Mouse (Mus musculus) limb, embryonic 10.5 days (tissue): ENCODE data around the gene Sema6d. TPM values are rescaled to one million over a fixed set of nuclear protein-coding genes. Genes with fewer than 3 reads are reported as not detected.

Experiments
- DNase-seq: peaks from one replicate; pipeline ENCODE4 v3.0.0-alpha.2; 2017; ENCODE audit warnings: low spot score
- H3K27ac ChIP-seq: fragments of 300-500 bp; sonication (generic); 2 replicates; pipeline ENCODE4 v1.5.1; 2016; ENCODE audit warnings: mild to moderate bottlenecking
- H3K27me3 ChIP-seq: fragments of 300-500 bp; sonication (generic); 2 replicates; pipeline ENCODE4 v1.6.1; 2016; ENCODE audit warnings: low read depth, mild to moderate bottlenecking; ENCODE audit not compliant: poor library complexity, severe bottlenecking
- H3K36me3 ChIP-seq: fragments of 300-500 bp; sonication (generic); 2 replicates; pipeline ENCODE4 v1.6.1; 2016; ENCODE audit warnings: mild to moderate bottlenecking, moderate library complexity
- H3K4me1 ChIP-seq: fragments of 300-500 bp; sonication (generic); 2 replicates; pipeline ENCODE4 v1.6.1; 2016
- H3K4me3 ChIP-seq: fragments of 300-500 bp; sonication (generic); 2 replicates; pipeline ENCODE4 v1.5.1; 2016; ENCODE audit warnings: mild to moderate bottlenecking, moderate library complexity
- H3K9me3 ChIP-seq: fragments of 300-500 bp; sonication (generic); replicated peaks from 2 replicates; pipeline ENCODE4 v1.6.1; 2016; ENCODE audit warnings: mild to moderate bottlenecking
- WGBS: fragments of 180-500 bp; shearing (Covaris S2); methylation state at CpG from one replicate; pipeline ENCODE4 v1.1.7; 2016; 5-methylcytosine and 5-hydroxymethylcytosine counted together
- polyA plus RNA-seq: library from polyadenylated mRNA; unstranded; fragments of >200 nt; fragmentation: Nextera tagmentation; extraction: Ambion mirVana; gene quantifications from 2 replicates; pipeline ENCODE4 v1.2.1, GENCODE M21; 2016

Sema6d gene
- polyA plus RNA-seq, 1 experiment from 2014 or later, result 4.5 TPM

- H3K4me3 ChIP-seq, result no peak overlapping the region
- peaks cover 35% of the 10 kb centered on the region for H3K4me1 ChIP-seq
- no peak for DNase-seq
- 72% methylated on average over 3 of the region's 3 CpGs for WGBS
- no peak overlapping the region for H3K27ac ChIP-seq
- H3K36me3 ChIP-seq, result no peaks in the 10 kb centered on the region
- H3K9me3 ChIP-seq, result no peaks in the 10 kb centered on the region
- H3K27me3 ChIP-seq, result peaks cover 20% of the 10 kb centered on the region; the same call in 1 of the 2 replicates
Observed at GRCm38 (mm10) chr2:124613671-124614210, 524.0 kb downstream of the Sema6d start.

DNA sequence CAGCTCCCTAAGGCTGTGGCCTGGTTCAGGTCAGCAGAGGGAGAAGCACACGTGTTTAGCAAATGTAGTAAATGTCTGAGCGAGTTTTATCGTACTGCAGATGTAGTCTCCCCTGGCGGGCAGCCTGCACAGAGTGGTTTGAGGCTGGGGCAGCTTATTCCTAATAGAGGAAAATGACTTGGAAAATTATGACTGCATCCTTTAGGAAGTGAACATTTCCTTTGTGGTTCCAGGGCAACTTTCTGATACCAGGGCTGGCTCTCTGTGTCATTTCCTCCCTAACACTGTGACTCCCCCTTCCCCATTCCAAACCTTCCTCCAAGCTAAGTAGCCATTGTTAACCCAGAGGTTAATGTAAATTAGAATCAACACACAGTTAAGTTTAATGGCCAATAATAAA lies 527.0 kb downstream of the Sema6d start:
- Histone ChIP-seq H3K4me1 (peaks cover 21% of the 10 kb centered on the region), H3K9me3 (no peaks in the 10 kb centered on the region), H3K36me3 (no peaks in the 10 kb centered on the region), H3K27me3 (peaks cover 14% of the 10 kb centered on the region; the same call in 1 of the 2 replicates), H3K4me3 (no peak overlapping the region), H3K27ac (no peak overlapping the region)
- 62% methylated on average over 4 of the region's 4 CpGs for WGBS
- DNase-seq, result no peak

DNA sequence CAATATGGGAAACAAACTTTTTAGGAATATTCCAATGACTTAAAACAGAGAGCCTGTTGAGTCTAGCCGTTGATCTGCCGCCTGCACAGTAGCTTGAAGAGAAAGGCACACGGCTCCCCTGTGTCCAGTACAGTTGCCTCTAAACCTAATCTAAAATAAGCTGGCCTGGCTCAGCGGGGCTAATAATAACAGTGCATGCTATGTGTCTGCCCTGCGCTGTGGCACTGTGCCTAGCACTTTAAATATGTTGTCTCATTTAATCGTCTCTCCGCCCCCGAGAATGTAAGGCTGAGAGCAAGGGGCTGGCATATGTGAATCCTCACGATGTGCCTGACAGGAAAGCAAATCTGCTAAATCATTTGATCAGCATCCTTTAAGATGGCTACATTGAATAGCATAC lies 527.7 kb downstream of the Sema6d start:
- no peaks in the 10 kb centered on the region for H3K36me3 ChIP-seq
- no peak overlapping the region for H3K4me3 ChIP-seq
- H3K27ac ChIP-seq, result no peak overlapping the region
- H3K9me3 ChIP-seq, result no peaks in the 10 kb centered on the region
- peaks cover 7% of the 10 kb centered on the region; the same call in 1 of the 2 replicates for H3K27me3 ChIP-seq
- H3K4me1 ChIP-seq, result peaks cover 19% of the 10 kb centered on the region
- no peak for DNase-seq
- WGBS, result 82% methylated on average over 9 of the region's 9 CpGs

DNA sequence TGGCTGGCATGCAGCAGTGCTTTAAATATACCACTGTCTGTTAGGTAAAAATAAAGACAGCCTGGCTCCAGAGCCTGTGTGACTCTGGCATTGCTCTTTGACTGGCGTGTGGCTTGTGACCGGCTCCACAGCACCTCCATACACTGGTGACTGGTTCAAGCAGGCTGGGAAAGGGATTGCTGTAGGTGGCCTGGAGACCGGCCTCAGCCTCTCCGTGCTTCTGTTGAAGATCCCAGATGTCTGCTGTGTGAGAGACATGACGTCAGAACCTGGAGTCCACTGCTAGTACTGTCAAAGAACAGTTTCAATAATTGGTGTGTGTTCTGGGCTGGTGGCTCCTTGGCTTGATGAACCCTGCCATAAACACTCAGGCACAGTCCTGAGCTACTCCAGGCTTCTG lies 528.3 kb downstream of the Sema6d start:
- Histone ChIP-seq H3K9me3 (no peaks in the 10 kb centered on the region), H3K27me3 (peaks cover under 1% of the 10 kb centered on the region; the same call in 1 of the 2 replicates), H3K27ac (no peak overlapping the region), H3K36me3 (no peaks in the 10 kb centered on the region), H3K4me3 (no peak overlapping the region), H3K4me1 (peaks cover 15% of the 10 kb centered on the region)
- 90% methylated on average over 5 of the region's 5 CpGs for WGBS
- no peak for DNase-seq

DNA sequence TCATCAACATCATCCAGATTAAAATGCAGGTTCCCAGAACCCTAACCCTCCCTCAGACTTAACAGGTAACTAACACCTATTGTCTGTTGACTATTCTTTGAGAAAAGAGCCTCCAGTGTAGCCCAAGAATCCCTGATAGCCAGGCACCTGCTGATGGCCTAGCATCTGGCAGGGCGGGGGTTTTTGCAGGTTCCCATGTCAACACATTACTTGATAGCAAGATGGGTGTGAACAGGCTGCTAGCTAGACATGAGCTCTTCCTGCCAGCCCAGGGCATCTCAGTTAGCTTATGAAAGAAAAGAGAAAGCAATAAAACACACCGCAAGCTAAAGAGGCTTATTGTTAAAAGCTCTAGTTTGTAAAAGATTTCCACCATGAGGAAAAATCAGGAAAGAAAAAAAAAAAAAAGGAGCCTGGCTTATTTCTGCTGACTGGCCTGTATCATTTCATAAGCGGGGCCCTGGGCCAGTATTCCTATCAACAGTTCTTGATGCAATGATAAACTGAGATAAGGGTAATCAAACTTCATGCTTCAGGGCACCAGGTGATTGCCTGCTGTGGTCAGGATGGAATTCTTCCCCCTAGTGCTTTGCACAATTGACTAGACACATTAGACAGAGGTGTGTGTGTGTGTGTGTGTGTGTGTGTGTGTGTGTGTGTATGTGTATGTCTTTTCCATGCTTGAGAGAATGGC lies 528.9 kb downstream of the Sema6d start:
- WGBS, result 90% methylated on average over 3 of the region's 3 CpGs

DNA sequence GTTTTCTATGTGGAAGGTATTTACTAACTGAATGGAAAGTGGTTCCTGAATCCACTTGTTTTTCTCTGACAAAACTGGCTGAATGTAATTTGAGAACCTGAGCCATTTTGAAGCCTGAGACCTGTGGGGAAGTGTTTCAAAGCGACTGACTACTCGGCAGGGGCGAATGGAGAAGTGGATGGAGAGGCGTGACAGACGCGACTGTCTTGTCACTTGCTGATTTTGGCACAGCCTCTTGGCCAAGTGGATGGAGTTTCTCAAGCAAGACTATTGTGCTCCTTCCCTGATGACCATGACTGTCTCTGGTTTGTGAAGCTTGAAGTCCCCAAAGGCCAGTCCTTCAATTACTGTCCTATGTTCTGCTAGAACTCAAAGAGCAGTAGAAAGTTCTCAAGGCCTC lies 530.7 kb downstream of the Sema6d start:
- Histone ChIP-seq H3K4me3 (no peak overlapping the region), H3K27ac (no peak overlapping the region), H3K27me3 (no peaks in the 10 kb centered on the region; the same call in 1 of the 2 replicates), H3K36me3 (no peaks in the 10 kb centered on the region), H3K9me3 (no peaks in the 10 kb centered on the region), H3K4me1 (peaks cover 21% of the 10 kb centered on the region)
- 48% methylated on average over 6 of the region's 6 CpGs for WGBS
- no peak for DNase-seq

More for the DNA sequence above, 528.9 kb downstream of the Sema6d start:
- Histone ChIP-seq H3K27me3 (no peaks in the 10 kb centered on the region; the same call in 1 of the 2 replicates), H3K4me3 (no peak overlapping the region), H3K9me3 (no peaks in the 10 kb centered on the region), H3K27ac (no peak overlapping the region), H3K4me1 (peaks cover 15% of the 10 kb centered on the region), H3K36me3 (no peaks in the 10 kb centered on the region)
- DNase-seq, result no peak

DNA sequence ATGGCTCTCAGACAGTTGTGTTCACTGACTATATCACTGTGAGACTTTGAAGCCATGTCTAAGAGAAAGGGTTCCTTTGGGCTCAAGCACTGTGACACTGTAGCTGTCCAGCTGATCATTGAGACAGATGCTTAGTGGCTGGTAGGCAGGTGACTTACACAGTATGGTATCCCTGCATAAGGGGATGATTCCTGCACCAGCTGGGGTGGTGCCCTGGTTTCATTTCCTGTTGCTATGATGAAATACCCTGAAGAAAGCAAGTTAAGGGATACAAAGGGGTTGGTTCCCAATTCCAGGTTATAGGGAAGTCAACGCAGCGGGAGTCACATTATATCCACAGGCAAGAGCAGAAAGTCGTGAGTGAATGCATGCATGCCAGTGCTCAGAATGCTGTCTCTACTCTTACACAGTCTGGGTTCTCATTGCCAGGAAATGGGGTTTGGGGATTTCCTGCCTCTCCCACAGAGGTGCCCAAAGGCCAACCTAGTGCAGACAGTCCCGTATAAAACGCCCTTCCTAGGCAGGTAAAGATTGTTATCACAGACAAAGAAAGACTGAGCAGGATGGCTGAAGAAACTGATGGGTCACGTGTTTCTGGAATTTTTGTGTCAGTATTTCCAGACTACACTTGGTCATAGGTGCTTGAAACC lies 532.3 kb downstream of the Sema6d start:
- Histone ChIP-seq H3K4me1 (peaks cover 11% of the 10 kb centered on the region; the same call in 1 of the 2 replicates), H3K4me3 (no peak overlapping the region), H3K27me3 (no peaks in the 10 kb centered on the region), H3K27ac (no peak overlapping the region), H3K9me3 (no peaks in the 10 kb centered on the region), H3K36me3 (no peaks in the 10 kb centered on the region)
- no peak for DNase-seq
- WGBS, result 88% methylated on average over 6 of the region's 6 CpGs

DNA sequence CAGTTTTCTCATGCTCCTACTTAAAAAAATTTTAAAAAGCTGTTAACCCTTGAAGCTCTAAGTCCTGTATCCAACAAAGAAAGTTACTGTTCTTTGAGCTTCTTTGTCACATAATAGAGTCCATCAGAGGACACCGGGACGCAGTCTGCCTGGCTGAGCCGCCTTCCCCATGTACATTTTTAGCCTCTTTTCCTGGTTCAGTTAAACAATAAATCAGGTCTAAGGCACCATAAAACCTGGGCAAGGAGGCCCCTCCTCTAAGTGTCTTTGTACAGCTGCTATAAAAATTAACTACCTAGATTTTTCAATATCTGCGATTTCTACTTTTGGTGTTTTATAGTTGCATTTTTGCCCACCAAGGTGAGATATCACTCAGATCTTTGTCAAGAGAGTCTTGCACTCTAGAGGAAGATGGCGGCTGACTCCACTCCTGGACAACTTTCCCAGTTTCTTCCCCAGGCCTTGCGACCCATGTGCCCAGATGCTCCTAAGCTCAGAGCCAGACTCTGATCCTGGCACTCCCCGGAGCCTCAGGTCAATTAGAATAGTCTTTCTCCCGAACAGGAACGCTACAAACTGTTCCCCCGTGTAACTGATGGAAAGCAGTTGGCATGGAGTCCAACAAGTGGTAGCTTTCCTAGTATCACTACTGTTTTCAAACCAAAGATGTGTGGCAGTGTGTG lies 534.6 kb downstream of the Sema6d start:
- Histone ChIP-seq H3K4me3 (no peak overlapping the region), H3K27me3 (no peaks in the 10 kb centered on the region), H3K9me3 (no peaks in the 10 kb centered on the region), H3K4me1 (peaks cover 11% of the 10 kb centered on the region; the same call in 1 of the 2 replicates), H3K27ac (no peak overlapping the region), H3K36me3 (no peaks in the 10 kb centered on the region)
- WGBS, result 86% methylated on average over 10 of the region's 10 CpGs
- DNase-seq, result no peak

- Histone ChIP-seq H3K4me3 (no peak overlapping the region), H3K27ac (no peak overlapping the region), H3K36me3 (no peaks in the 10 kb centered on the region), H3K9me3 (no peaks in the 10 kb centered on the region), H3K27me3 (no peaks in the 10 kb centered on the region), H3K4me1 (peaks cover 11% of the 10 kb centered on the region; the same call in 1 of the 2 replicates)
- 89% methylated on average over 7 of the region's 7 CpGs for WGBS
- no peak for DNase-seq
Observed at GRCm38 (mm10) chr2:124626425-124626824, 536.7 kb downstream of the Sema6d start.

- Histone ChIP-seq H3K9me3 (no peaks in the 10 kb centered on the region), H3K4me1 (0 out of 2 replicates have a peak, but pooled peaks cover 6% of the 10 kb centered on the region), H3K36me3 (no peaks in the 10 kb centered on the region), H3K27me3 (no peaks in the 10 kb centered on the region), H3K27ac (no peak overlapping the region), H3K4me3 (no peak overlapping the region)
- 82% methylated on average over 5 of the region's 5 CpGs for WGBS
- no peak for DNase-seq
Observed at GRCm38 (mm10) chr2:124627664-124628063, 537.9 kb downstream of the Sema6d start.

DNA sequence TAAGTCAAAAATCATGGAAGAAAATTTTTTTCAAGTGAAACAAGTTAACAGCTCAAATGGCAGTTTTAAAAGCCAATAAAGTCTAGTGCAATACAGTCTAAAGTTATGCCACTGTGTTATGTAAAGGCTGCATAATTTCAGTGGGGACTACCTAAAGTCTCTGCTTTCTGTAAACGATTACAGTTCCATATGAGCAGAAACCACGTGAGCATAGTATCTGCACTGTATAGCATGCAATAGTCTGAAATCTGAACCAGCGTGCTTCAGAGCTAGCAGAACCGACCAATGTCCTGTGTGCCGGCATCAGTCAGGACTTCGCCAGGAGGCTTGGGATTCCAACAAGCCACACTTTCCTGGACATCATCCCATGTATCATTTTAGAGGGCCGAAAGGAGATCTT lies 538.9 kb downstream of the Sema6d start:
- no peaks in the 10 kb centered on the region for H3K36me3 ChIP-seq
- WGBS, result 93% methylated on average over 7 of the region's 7 CpGs

GRCm38 (mm10) chr2:124634400-124634998 lies 544.7 kb downstream of the Sema6d start:
- H3K4me1 ChIP-seq, result no peaks in the 10 kb centered on the region
- H3K27ac ChIP-seq, result no peak overlapping the region
- H3K4me3 ChIP-seq, result no peak overlapping the region
- H3K36me3 ChIP-seq, result no peaks in the 10 kb centered on the region
- no peaks in the 10 kb centered on the region for H3K9me3 ChIP-seq
- 87% methylated on average over 7 of the region's 7 CpGs for WGBS
- no peak for DNase-seq
- no peaks in the 10 kb centered on the region for H3K27me3 ChIP-seq

More for the DNA sequence above, 538.9 kb downstream of the Sema6d start:
- Histone ChIP-seq H3K9me3 (no peaks in the 10 kb centered on the region), H3K27ac (no peak overlapping the region), H3K27me3 (no peaks in the 10 kb centered on the region), H3K4me1 (0 out of 2 replicates have a peak, but pooled peaks cover 6% of the 10 kb centered on the region), H3K4me3 (no peak overlapping the region)
- no peak for DNase-seq
